Mouse (Mus musculus): ENCODE data around the gene Mphosph8.
A peak's percentile ranks its signal among the peaks of the same experiment; 100 is the strongest.

Mphosph8 gene

GRCm38 (mm10) chr14:56667969-56668802, at the start of gene Mphosph8:
Gene Mphosph8 (plus strand): TSS chr14:56668248.
- DNase-seq = peak; percentile 99

- DNase-seq = no peak
Measured at GRCm38 (mm10) chr14:56620425-56620824, 47.6 kb upstream of the Mphosph8 start.

- no peak for DNase-seq
Measured at GRCm38 (mm10) chr14:56626202-56626601, 41.8 kb upstream of the Mphosph8 start.

- DNase-seq = no peak
Measured at GRCm38 (mm10) chr14:56628336-56628735, 39.7 kb upstream of the Mphosph8 start.

GRCm38 (mm10) chr14:56631109-56631508, 36.9 kb upstream of the Mphosph8 start:
- DNase-seq = no peak

- no peak for DNase-seq
Measured at GRCm38 (mm10) chr14:56647206-56647605, 20.8 kb upstream of the Mphosph8 start.

- DNase-seq = no peak
Measured at GRCm38 (mm10) chr14:56649448-56649847, 18.6 kb upstream of the Mphosph8 start.

- DNase-seq = no peak
Measured at GRCm38 (mm10) chr14:56665651-56666050, 2.4 kb upstream of the Mphosph8 start.

- no peak for DNase-seq
Measured at GRCm38 (mm10) chr14:56666909-56667308, 1.1 kb upstream of the Mphosph8 start.

GRCm38 (mm10) chr14:56669046-56669620, 1.1 kb downstream of the Mphosph8 start:
- peak in 1 of 2 experiments; percentile 5 for DNase-seq

GRCm38 (mm10) chr14:56685426-56685825, 17.4 kb downstream of the Mphosph8 start:
- no peak for DNase-seq

GRCm38 (mm10) chr14:56689116-56689515, 21.1 kb downstream of the Mphosph8 start:
- DNase-seq = no peak

- no peak for DNase-seq
Measured at GRCm38 (mm10) chr14:56689766-56690165, 21.7 kb downstream of the Mphosph8 start.

- DNase-seq = no peak
Measured at GRCm38 (mm10) chr14:56695495-56695894, 27.4 kb downstream of the Mphosph8 start.

GRCm38 (mm10) chr14:56697836-56698235, 29.8 kb downstream of the Mphosph8 start:
- DNase-seq = no peak

GRCm38 (mm10) chr14:56702644-56703043, 34.6 kb downstream of the Mphosph8 start:
- no peak for DNase-seq

- no peak for DNase-seq
Measured at GRCm38 (mm10) chr14:56705687-56706086, 37.6 kb downstream of the Mphosph8 start.

- DNase-seq = no peak
Measured at GRCm38 (mm10) chr14:56726493-56726892, 58.4 kb downstream of the Mphosph8 start.

GRCm38 (mm10) chr14:56740175-56740574, 72.1 kb downstream of the Mphosph8 start:
- DNase-seq = no peak
